Mouse (Mus musculus) bone marrow macrophage, adult 2 months (primary cell): ENCODE data around the gene Olfr1274-ps.

ENCODE experiments used
- CTCF ChIP-seq: IDR thresholded peaks from 2 replicates; pipeline ENCODE4 v1.5.1; 2012; ENCODE audit warnings: low read depth, mild to moderate bottlenecking, low read length, moderate library complexity
- POLR2A ChIP-seq: IDR thresholded peaks from 2 replicates; pipeline ENCODE4 v1.6.1; 2012; ENCODE audit warnings: mild to moderate bottlenecking, low read depth, low read length, borderline replicate concordance

DNA sequence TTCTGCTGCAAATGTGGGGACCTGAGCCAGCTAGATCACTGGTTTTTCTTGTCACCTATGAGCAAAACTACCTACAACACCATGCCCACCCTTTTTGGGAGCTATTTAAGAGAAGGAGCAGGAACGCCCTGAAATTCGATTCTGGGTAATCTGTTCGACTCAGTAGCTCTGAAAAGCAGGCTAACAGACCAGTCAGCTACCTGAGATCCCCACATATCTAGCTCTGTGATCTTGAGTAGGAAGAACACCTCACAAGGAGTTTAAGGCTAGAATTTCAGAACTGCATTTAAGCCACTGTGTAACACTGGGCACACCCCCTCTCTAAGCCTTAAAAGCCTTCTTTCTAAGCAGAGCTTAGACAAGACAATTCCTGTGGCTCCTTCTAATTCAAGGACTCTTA lies 53.9 kb downstream of the Olfr1274-ps start:
- TF ChIP-seq CTCF (no peak), POLR2A (no peak)
